Mouse (Mus musculus) lung, adult 2 months (tissue): Measurements from ENCODE around the gene Gm21915.

Source experiments
- CTCF ChIP-seq: fragments of 200-500 bp; IDR thresholded peaks from 2 replicates; pipeline ENCODE4 v1.5.1; 2011; ENCODE audit warnings: mild to moderate bottlenecking, low read length, control low read depth; ENCODE audit not compliant: insufficient read depth
- POLR2A ChIP-seq: fragments of 200-500 bp; IDR thresholded peaks from 2 replicates; pipeline ENCODE4 v1.6.1; 2011; ENCODE audit warnings: low read depth, mild to moderate bottlenecking, control low read depth, low read length, borderline replicate concordance; ENCODE audit errors: extremely low read depth

DNA sequence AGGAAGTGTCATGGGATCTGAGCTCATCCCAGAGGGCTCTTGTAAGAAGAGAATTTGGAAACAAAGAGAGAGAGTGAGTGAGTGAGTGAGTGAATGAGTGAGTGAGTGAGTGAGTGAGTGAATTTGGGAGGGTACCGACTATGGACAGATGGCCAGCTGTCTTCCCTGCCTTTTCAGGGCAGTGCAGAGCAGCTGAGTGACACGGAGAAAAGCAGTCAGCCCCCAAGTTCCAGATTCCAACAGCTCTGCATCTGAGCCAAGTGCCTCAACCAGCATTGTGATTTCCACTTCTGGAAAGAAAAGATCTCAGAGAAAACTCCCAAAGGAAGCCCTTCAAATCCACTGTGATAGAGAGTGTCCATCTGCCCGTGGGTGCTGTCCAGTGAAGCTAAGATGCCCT, 39.2 kb downstream of the Gm21915 start:
- TF ChIP-seq CTCF: no peak
- no peak for TF ChIP-seq POLR2A
